Mouse (Mus musculus): ENCODE measurements around the gene Sf1. TPM values are rescaled to one million over a fixed set of nuclear protein-coding genes. Genes with fewer than 3 reads are reported as not detected.

Sf1 gene
- total RNA-seq, 2 experiments from 2014 or later, result 208 to 222 TPM

GRCm38 (mm10) chr19:6384954-6385353, 21.5 kb downstream of the Sf1 start:
- Histone ChIP-seq H3K4me3 (peak overlapping the region; percentile 32; the same call in 1 of the 2 replicates), H3K27ac (peak overlapping the region; percentile 44; the same call in 1 of the 2 replicates)
- no peak for DNase-seq (ENCODE audit: low spot score in 2 of 2)
- no peak for TF ChIP-seq CTCF (conservative IDR thresholded peaks at IDR 0.05)

GRCm38 (mm10) chr19:6385419-6385818, 21.9 kb downstream of the Sf1 start:
- no peak for DNase-seq (ENCODE audit: low spot score in 2 of 2)
- H3K27ac ChIP-seq, result no peak overlapping the region
- TF ChIP-seq CTCF (conservative IDR thresholded peaks at IDR 0.05), result no peak
- no peak overlapping the region for H3K4me3 ChIP-seq

- H3K27ac ChIP-seq, result no peak overlapping the region
- DNase-seq (ENCODE audit: low spot score in 2 of 2), result no peak
- no peak for TF ChIP-seq CTCF (conservative IDR thresholded peaks at IDR 0.05)
- no peak overlapping the region for H3K4me3 ChIP-seq
Measured at GRCm38 (mm10) chr19:6385821-6386220, 22.3 kb downstream of the Sf1 start.

- TF ChIP-seq CTCF (conservative IDR thresholded peaks at IDR 0.05), result no peak
- no peak for DNase-seq (ENCODE audit: low spot score in 2 of 2)
- no peak overlapping the region for H3K27ac ChIP-seq
- H3K4me3 ChIP-seq, result no peak overlapping the region
Measured at GRCm38 (mm10) chr19:6386234-6386633, 22.7 kb downstream of the Sf1 start.

GRCm38 (mm10) chr19:6388006-6388405, 24.5 kb downstream of the Sf1 start:
- no peak overlapping the region for H3K4me3 ChIP-seq
- DNase-seq (ENCODE audit: low spot score in 2 of 2), result no peak
- peak; percentile 53 for TF ChIP-seq CTCF (conservative IDR thresholded peaks at IDR 0.05)
- no peak overlapping the region for H3K27ac ChIP-seq

GRCm38 (mm10) chr19:6389803-6390202, 26.3 kb downstream of the Sf1 start:
- H3K4me3 ChIP-seq, result no peak overlapping the region
- DNase-seq (ENCODE audit: low spot score in 2 of 2), result no peak
- H3K27ac ChIP-seq, result no peak overlapping the region
- no peak for TF ChIP-seq CTCF (conservative IDR thresholded peaks at IDR 0.05)

- no peak for TF ChIP-seq CTCF (conservative IDR thresholded peaks at IDR 0.05)
- no peak for DNase-seq (ENCODE audit: low spot score in 2 of 2)
- Histone ChIP-seq H3K27ac (no peak overlapping the region), H3K4me3 (no peak overlapping the region)
Measured at GRCm38 (mm10) chr19:6390251-6390650, 26.8 kb downstream of the Sf1 start.

- TF ChIP-seq CTCF (conservative IDR thresholded peaks at IDR 0.05), result peak; percentile 59
- H3K4me3 ChIP-seq, result no peak overlapping the region
- H3K27ac ChIP-seq, result no peak overlapping the region
- no peak for DNase-seq (ENCODE audit: low spot score in 2 of 2)
Measured at GRCm38 (mm10) chr19:6392743-6393393, 29.4 kb downstream of the Sf1 start.

- H3K4me3 ChIP-seq, result no peak overlapping the region
- no peak overlapping the region for H3K27ac ChIP-seq
- no peak for TF ChIP-seq CTCF (conservative IDR thresholded peaks at IDR 0.05)
- DNase-seq (ENCODE audit: low spot score in 2 of 2), result no peak
Measured at GRCm38 (mm10) chr19:6393637-6394036, 30.1 kb downstream of the Sf1 start.

- no peak overlapping the region for H3K27ac ChIP-seq
- H3K4me3 ChIP-seq, result no peak overlapping the region
- no peak for TF ChIP-seq CTCF (conservative IDR thresholded peaks at IDR 0.05)
- DNase-seq (ENCODE audit: low spot score in 2 of 2), result no peak
Measured at GRCm38 (mm10) chr19:6396237-6396636, 32.7 kb downstream of the Sf1 start.

- Histone ChIP-seq H3K27ac (0 out of 2 replicates have a peak overlapping the region, but pooled peaks have one; percentile 32), H3K4me3 (no peak overlapping the region)
- TF ChIP-seq CTCF (conservative IDR thresholded peaks at IDR 0.05), result no peak
- no peak for DNase-seq (ENCODE audit: low spot score in 2 of 2)
Measured at GRCm38 (mm10) chr19:6397582-6398249, 34.2 kb downstream of the Sf1 start.

GRCm38 (mm10) chr19:6398447-6399284, 35.2 kb downstream of the Sf1 start:
- H3K27ac ChIP-seq, result peak overlapping the region; percentile 74
- no peak for DNase-seq (ENCODE audit: low spot score in 2 of 2)
- no peak for TF ChIP-seq CTCF (conservative IDR thresholded peaks at IDR 0.05)
- H3K4me3 ChIP-seq, result peak overlapping the region; percentile 62

Data from layer of hippocampus, adult 2 months (tissue).